Mouse (Mus musculus): ENCODE measurements around the gene Hoxb5.

The Hoxb5 gene

GRCm38 (mm10) chr11:96341701-96342575 is 38.8 kb downstream of the Hoxb5 start:
- DNase-seq (ENCODE audit: low spot score in 2 of 2), result no peak

- DNase-seq (ENCODE audit: low spot score in 2 of 2), result no peak
Observed at GRCm38 (mm10) chr11:96342576-96342930, 39.4 kb downstream of the Hoxb5 start.

GRCm38 (mm10) chr11:96343206-96343745 is 40.1 kb downstream of the Hoxb5 start:
- DNase-seq (ENCODE audit: low spot score in 2 of 2), result no peak

- DNase-seq (ENCODE audit: low spot score in 2 of 2), result no peak
Observed at GRCm38 (mm10) chr11:96344061-96344877, 41.1 kb downstream of the Hoxb5 start.

- no peak for DNase-seq (ENCODE audit: low spot score in 2 of 2)
Observed at GRCm38 (mm10) chr11:96344878-96345159, 41.7 kb downstream of the Hoxb5 start.

GRCm38 (mm10) chr11:96345220-96345892 is 42.2 kb downstream of the Hoxb5 start:
- DNase-seq (ENCODE audit: low spot score in 2 of 2), result no peak

GRCm38 (mm10) chr11:96345893-96346806 is 43.0 kb downstream of the Hoxb5 start:
- DNase-seq (ENCODE audit: low spot score in 2 of 2), result no peak

- DNase-seq (ENCODE audit: low spot score in 2 of 2), result no peak
Observed at GRCm38 (mm10) chr11:96346916-96347520, 43.9 kb downstream of the Hoxb5 start.

GRCm38 (mm10) chr11:96347717-96348116 is 44.6 kb downstream of the Hoxb5 start:
- no peak for DNase-seq (ENCODE audit: low spot score in 2 of 2)

- no peak for DNase-seq (ENCODE audit: low spot score in 2 of 2)
Observed at GRCm38 (mm10) chr11:96348141-96348928, 45.2 kb downstream of the Hoxb5 start.

GRCm38 (mm10) chr11:96348988-96349387 is 45.9 kb downstream of the Hoxb5 start:
- DNase-seq (ENCODE audit: low spot score in 2 of 2), result no peak

GRCm38 (mm10) chr11:96349491-96350340 is 46.6 kb downstream of the Hoxb5 start:
- DNase-seq (ENCODE audit: low spot score in 2 of 2), result no peak

GRCm38 (mm10) chr11:96350341-96350624 is 47.1 kb downstream of the Hoxb5 start, which contains the start of gene Hoxb2:
TSS of gene Hoxb2 (plus strand) at chr11:96350525.
- DNase-seq (ENCODE audit: low spot score in 2 of 2), result no peak

GRCm38 (mm10) chr11:96350791-96351190 is 47.7 kb downstream of the Hoxb5 start:
- no peak for DNase-seq (ENCODE audit: low spot score in 2 of 2)

GRCm38 (mm10) chr11:96351312-96351711 is 48.2 kb downstream of the Hoxb5 start:
- no peak for DNase-seq (ENCODE audit: low spot score in 2 of 2)

GRCm38 (mm10) chr11:96351831-96352230 is 48.7 kb downstream of the Hoxb5 start:
- DNase-seq (ENCODE audit: low spot score in 2 of 2), result no peak

GRCm38 (mm10) chr11:96352691-96353521 is 49.8 kb downstream of the Hoxb5 start:
- DNase-seq (ENCODE audit: low spot score in 2 of 2), result no peak

GRCm38 (mm10) chr11:96353522-96353841 is 50.3 kb downstream of the Hoxb5 start:
- DNase-seq (ENCODE audit: low spot score in 2 of 2), result no peak
